Mouse (Mus musculus) kidney, embryonic 15.5 days (tissue): ENCODE results near the gene Tmem216. TPM values are rescaled to one million over a fixed set of nuclear protein-coding genes. Genes with fewer than 3 reads are reported as not detected.
"Not testable (repeated sequence)": the region's sequence is repeated elsewhere in the genome, so short reads cannot be mapped to it uniquely, and the experiment has no call there.

Experiments
- ATAC-seq: fragments of 200-750 bp; cut with Nextera tagmentation; replicated peaks from 2 replicates; pipeline ENCODE4 v1.8.0; 2017; ENCODE audit warnings: moderate TSS enrichment; ENCODE audit not compliant: low FRiP score
- H3K27ac ChIP-seq: fragments of 300-500 bp; sonication (generic); 2 replicates; pipeline ENCODE4 v1.5.1; 2015; ENCODE audit warnings: mild to moderate bottlenecking, inconsistent platforms
- H3K27me3 ChIP-seq: fragments of 300-500 bp; sonication (generic); 2 replicates; pipeline ENCODE4 v1.6.1; 2015; ENCODE audit warnings: inconsistent platforms
- H3K36me3 ChIP-seq: fragments of 300-500 bp; sonication (generic); 2 replicates; pipeline ENCODE4 v1.6.1; 2015; ENCODE audit warnings: inconsistent platforms
- H3K4me1 ChIP-seq: fragments of 300-500 bp; sonication (generic); 2 replicates; pipeline ENCODE4 v1.6.1; 2015; ENCODE audit warnings: inconsistent platforms
- H3K4me2 ChIP-seq: fragments of 300-500 bp; sonication (generic); 2 replicates; pipeline ENCODE4 v1.6.1; 2015; ENCODE audit warnings: moderate library complexity, mild to moderate bottlenecking, inconsistent platforms
- H3K4me3 ChIP-seq: fragments of 300-500 bp; sonication (generic); replicated peaks from 2 replicates; pipeline ENCODE4 v1.5.1; 2015; ENCODE audit warnings: mild to moderate bottlenecking, inconsistent platforms
- H3K9ac ChIP-seq: fragments of 300-500 bp; sonication (generic); 2 replicates; pipeline ENCODE4 v1.6.1; 2015; ENCODE audit warnings: mild to moderate bottlenecking, inconsistent platforms
- H3K9me3 ChIP-seq: fragments of 300-500 bp; sonication (generic); replicated peaks from 2 replicates; pipeline ENCODE4 v1.6.1; 2016; ENCODE audit warnings: inconsistent platforms
- WGBS: fragments of 180-500 bp; shearing (Covaris S2); methylation state at CpG from one replicate; pipeline ENCODE4 v1.1.7; 2015; ENCODE audit warnings: mixed read lengths; 5-methylcytosine and 5-hydroxymethylcytosine counted together
- polyA plus RNA-seq: library from polyadenylated mRNA; unstranded; fragments of >200 nt; fragmentation: Nextera tagmentation; extraction: Ambion mirVana; gene quantifications from 2 replicates; pipeline ENCODE4 v1.2.1, GENCODE M21; 2015

Tmem216 gene
- polyA plus RNA-seq, 1 experiment from 2014 or later, result 51.6 TPM

- no peak for ATAC-seq
- no peak overlapping the region for H3K4me2 ChIP-seq
- no peak overlapping the region for H3K9ac ChIP-seq
Measured at GRCm38 (mm10) chr19:10561558-10562314, 5.7 kb upstream of the Tmem216 start.

GRCm38 (mm10) chr19:10560108-10560507, 4.1 kb upstream of the Tmem216 start:
- H3K9me3 ChIP-seq, result no peaks in the 10 kb centered on the region
- H3K4me2 ChIP-seq, result no peak overlapping the region
- ATAC-seq, result no peak
- no peak overlapping the region for H3K4me3 ChIP-seq
- WGBS, result 44% methylated on average over 5 of the region's 5 CpGs
- H3K27me3 ChIP-seq, result 0 out of 2 replicates have a peak, but pooled peaks cover 4% of the 10 kb centered on the region
- H3K4me1 ChIP-seq, result peaks cover 11% of the 10 kb centered on the region
- no peaks in the 10 kb centered on the region for H3K36me3 ChIP-seq
- H3K27ac ChIP-seq, result no peak overlapping the region
- H3K9ac ChIP-seq, result no peak overlapping the region

More at GRCm38 (mm10) chr19:10561558-10562314, 5.7 kb upstream of the Tmem216 start:
- H3K27me3 ChIP-seq, result 0 out of 2 replicates have a peak, but pooled peaks cover 4% of the 10 kb centered on the region
- H3K9me3 ChIP-seq, result no peaks in the 10 kb centered on the region
- WGBS, result 59% methylated on average over 6 of the region's 6 CpGs
- H3K36me3 ChIP-seq, result no peaks in the 10 kb centered on the region
- 0 out of 2 replicates have a peak, but pooled peaks cover 3% of the 10 kb centered on the region for H3K4me1 ChIP-seq
- no peak overlapping the region for H3K4me3 ChIP-seq
- H3K27ac ChIP-seq, result peak overlapping the region; percentile 60

- 75% methylated on average over 4 of the region's 4 CpGs for WGBS
- not testable (repeated sequence) for H3K9ac ChIP-seq, H3K27me3 ChIP-seq, H3K36me3 ChIP-seq, H3K4me2 ChIP-seq, H3K9me3 ChIP-seq, H3K27ac ChIP-seq, H3K4me3 ChIP-seq, ATAC-seq
- H3K4me1 ChIP-seq, result peaks cover 18% of the 10 kb centered on the region
Measured at GRCm38 (mm10) chr19:10557837-10558375, 1.9 kb upstream of the Tmem216 start.

GRCm38 (mm10) chr19:10557430-10557829, 1.4 kb upstream of the Tmem216 start:
- H3K9ac ChIP-seq, result no peak overlapping the region
- no peak overlapping the region for H3K4me2 ChIP-seq
- H3K27ac ChIP-seq, result no peak overlapping the region
- H3K9me3 ChIP-seq, result no peaks in the 10 kb centered on the region
- peaks cover 4% of the 10 kb centered on the region for H3K36me3 ChIP-seq
- peaks cover 18% of the 10 kb centered on the region for H3K4me1 ChIP-seq
- no peaks in the 10 kb centered on the region for H3K27me3 ChIP-seq
- WGBS, result 40% methylated on average over 2 of the region's 2 CpGs
- H3K4me3 ChIP-seq, result no peak overlapping the region
- no peak for ATAC-seq

- no peak overlapping the region for H3K4me2 ChIP-seq
- no peaks in the 10 kb centered on the region for H3K9me3 ChIP-seq
- H3K27ac ChIP-seq, result no peak overlapping the region
- ATAC-seq, result no peak
- WGBS, result 57% methylated on average over 2 of the region's 2 CpGs
- H3K36me3 ChIP-seq, result peaks cover 7% of the 10 kb centered on the region
- no peaks in the 10 kb centered on the region for H3K27me3 ChIP-seq
- peaks cover 17% of the 10 kb centered on the region for H3K4me1 ChIP-seq
- no peak overlapping the region for H3K4me3 ChIP-seq
- H3K9ac ChIP-seq, result no peak overlapping the region
Measured at GRCm38 (mm10) chr19:10557001-10557400, 963 bp upstream of the Tmem216 start.

- 95% methylated on average over 5 of the region's 5 CpGs for WGBS
- Histone ChIP-seq H3K36me3 (peaks cover 93% of the 10 kb centered on the region), H3K9ac (no peak overlapping the region), H3K9me3 (no peaks in the 10 kb centered on the region), H3K4me2 (no peak overlapping the region), H3K27me3 (no peaks in the 10 kb centered on the region), H3K4me1 (no peaks in the 10 kb centered on the region), H3K4me3 (no peak overlapping the region), H3K27ac (no peak overlapping the region)
- ATAC-seq, result no peak
Measured at GRCm38 (mm10) chr19:10539454-10539853, 16.6 kb downstream of the Tmem216 start.

- ATAC-seq, result no peak
- no peak overlapping the region for H3K27ac ChIP-seq
- no peaks in the 10 kb centered on the region for H3K27me3 ChIP-seq
- H3K9ac ChIP-seq, result no peak overlapping the region
- no peak overlapping the region for H3K4me2 ChIP-seq
- no peaks in the 10 kb centered on the region for H3K9me3 ChIP-seq
- H3K36me3 ChIP-seq, result peaks cover 65% of the 10 kb centered on the region
- WGBS, result 93% methylated on average over 1 of the region's 1 CpGs
- H3K4me3 ChIP-seq, result no peak overlapping the region
- peaks cover 17% of the 10 kb centered on the region for H3K4me1 ChIP-seq
Measured at GRCm38 (mm10) chr19:10530082-10530481, 26.0 kb downstream of the Tmem216 start.

- Histone ChIP-seq H3K9ac (peak within 1 kb of the TSS; percentile 93), H3K27me3 (no peaks in the 10 kb centered on the region), H3K9me3 (no peaks in the 10 kb centered on the region), H3K4me2 (peak within 1 kb of the TSS; percentile 64), H3K27ac (peak within 1 kb of the TSS; percentile 99), H3K4me3 (peak within 1 kb of the TSS; percentile 89), H3K36me3 (peaks cover 30% of the 10 kb centered on the region), H3K4me1 (peaks cover 29% of the 10 kb centered on the region)
- 1% methylated on average over 11 of the region's 11 CpGs for WGBS
- peak; percentile 5; the same call in 1 of the 2 replicates for ATAC-seq
Measured at GRCm38 (mm10) chr19:10525910-10526309, 30.1 kb downstream of the Tmem216 start, which contains the start of gene Sdhaf2. Gene Sdhaf2 (minus strand): TSS chr19:10526142.

- no peaks in the 10 kb centered on the region for H3K9me3 ChIP-seq
- H3K4me1 ChIP-seq, result peaks cover 29% of the 10 kb centered on the region
- WGBS, result under 1% methylated on average over 74 of the region's 93 CpGs
- peak within 1 kb of the TSS; percentile 93 for H3K9ac ChIP-seq
- peak within 1 kb of the TSS; percentile 99 for H3K27ac ChIP-seq
- H3K4me3 ChIP-seq, result peak within 1 kb of the TSS; percentile 89
- peak; percentile 96 for ATAC-seq
- H3K36me3 ChIP-seq, result peaks cover 24% of the 10 kb centered on the region
- H3K27me3 ChIP-seq, result no peaks in the 10 kb centered on the region
- peak within 1 kb of the TSS; percentile 64 for H3K4me2 ChIP-seq
Measured at GRCm38 (mm10) chr19:10525106-10525901, 30.7 kb downstream of the Tmem216 start, which contains the start of gene Cpsf7. Gene Cpsf7 (plus strand): TSS chr19:10525266.

- H3K9me3 ChIP-seq, result no peaks in the 10 kb centered on the region
- H3K9ac ChIP-seq, result peak overlapping the region; percentile 93
- WGBS, result under 1% methylated on average over 19 of the region's 19 CpGs
- H3K27ac ChIP-seq, result peak overlapping the region; percentile 99
- ATAC-seq, result no peak
- peaks cover 29% of the 10 kb centered on the region for H3K4me1 ChIP-seq
- H3K36me3 ChIP-seq, result peaks cover 18% of the 10 kb centered on the region
- no peaks in the 10 kb centered on the region for H3K27me3 ChIP-seq
- peak overlapping the region; percentile 89 for H3K4me3 ChIP-seq
- peak overlapping the region; percentile 64 for H3K4me2 ChIP-seq
Measured at GRCm38 (mm10) chr19:10524784-10525105, 31.3 kb downstream of the Tmem216 start.

GRCm38 (mm10) chr19:10523483-10524080, 32.5 kb downstream of the Tmem216 start:
- Histone ChIP-seq H3K4me2 (peak overlapping the region; percentile 64; the same call in 1 of the 2 replicates), H3K27me3 (no peaks in the 10 kb centered on the region), H3K27ac (no peak overlapping the region), H3K9me3 (no peaks in the 10 kb centered on the region), H3K36me3 (peaks cover 10% of the 10 kb centered on the region), H3K4me3 (peak overlapping the region; percentile 89; the same call in 1 of the 2 replicates), H3K9ac (no peak overlapping the region), H3K4me1 (peaks cover 29% of the 10 kb centered on the region)
- 72% methylated on average over 5 of the region's 5 CpGs for WGBS
- ATAC-seq, result no peak
